Mouse (Mus musculus) mouse embryonic stem cell (cell line): ENCODE data around the gene Ank.
"Not testable (repeated sequence)": the region's sequence is repeated elsewhere in the genome, so short reads cannot be mapped to it uniquely, and the experiment has no call there.

Experiments
- in situ Hi-C, 2 experiments: fragments of 300-500 bp; cut with MboI; formaldehyde crosslinking; loops; 1 replicate in 1 of 2; 3 replicates in 1 of 2; pipeline ENCODE4 v1.14.3; 2019 to 2020; ENCODE audit warnings: low sequenced_read_pairs in 2 of 2, low pct_unique_long_range_greater_than_20kb in 1 of 2, mixed read lengths in 1 of 2; ENCODE audit not compliant: unreplicated experiment in 1 of 2

Ank gene

DNA sequence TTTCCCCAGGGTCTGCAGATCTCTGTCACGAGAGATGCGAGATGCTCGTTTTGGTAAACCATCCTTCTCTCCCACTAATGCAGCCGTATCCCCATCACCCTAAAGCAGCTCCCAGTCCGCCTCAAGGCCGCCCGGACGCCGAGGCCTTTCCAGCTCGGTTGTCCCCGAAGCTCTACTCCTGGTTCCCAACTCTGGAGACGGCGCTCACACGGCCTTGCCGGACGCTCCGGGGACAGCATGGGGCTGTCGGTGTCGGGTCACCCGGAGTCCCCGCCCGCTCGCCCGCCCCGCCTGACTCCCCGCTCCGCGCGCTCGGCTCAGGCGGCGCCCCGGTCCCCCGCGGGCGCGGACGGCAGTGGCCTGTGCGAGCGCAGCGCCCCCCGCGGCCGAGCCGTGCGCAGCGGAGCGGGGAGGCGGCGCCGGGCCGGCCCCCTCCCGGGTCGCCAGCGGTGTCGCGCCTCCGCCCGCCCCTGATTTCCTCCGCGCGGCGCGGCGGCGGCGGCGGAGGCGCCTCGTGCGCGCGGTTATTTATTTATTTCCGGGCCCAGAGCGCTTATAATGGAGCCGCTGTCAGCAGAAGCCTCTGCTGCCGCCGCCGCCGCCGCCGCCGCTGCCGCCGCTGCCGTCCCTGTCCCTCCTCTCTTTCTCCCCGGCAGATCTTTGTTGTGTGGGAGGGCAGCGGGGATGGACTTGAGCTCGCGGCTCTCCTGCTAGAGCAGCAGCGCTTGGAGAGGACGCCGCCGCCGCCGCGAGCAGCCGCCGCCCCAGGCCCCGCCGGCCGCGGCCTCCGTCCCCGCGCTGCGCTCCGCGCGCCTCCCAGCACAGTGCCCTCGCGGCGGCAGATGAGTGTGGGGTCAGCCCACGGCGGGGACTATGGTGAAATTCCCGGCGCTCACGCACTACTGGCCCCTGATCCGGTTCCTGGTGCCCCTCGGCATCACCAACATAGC, at the start of gene Ank:
Gene Ank (plus strand): TSS at position 547 of the 950 bp plus-strand sequence.
- in situ Hi-C loops = no loop called here

DNA sequence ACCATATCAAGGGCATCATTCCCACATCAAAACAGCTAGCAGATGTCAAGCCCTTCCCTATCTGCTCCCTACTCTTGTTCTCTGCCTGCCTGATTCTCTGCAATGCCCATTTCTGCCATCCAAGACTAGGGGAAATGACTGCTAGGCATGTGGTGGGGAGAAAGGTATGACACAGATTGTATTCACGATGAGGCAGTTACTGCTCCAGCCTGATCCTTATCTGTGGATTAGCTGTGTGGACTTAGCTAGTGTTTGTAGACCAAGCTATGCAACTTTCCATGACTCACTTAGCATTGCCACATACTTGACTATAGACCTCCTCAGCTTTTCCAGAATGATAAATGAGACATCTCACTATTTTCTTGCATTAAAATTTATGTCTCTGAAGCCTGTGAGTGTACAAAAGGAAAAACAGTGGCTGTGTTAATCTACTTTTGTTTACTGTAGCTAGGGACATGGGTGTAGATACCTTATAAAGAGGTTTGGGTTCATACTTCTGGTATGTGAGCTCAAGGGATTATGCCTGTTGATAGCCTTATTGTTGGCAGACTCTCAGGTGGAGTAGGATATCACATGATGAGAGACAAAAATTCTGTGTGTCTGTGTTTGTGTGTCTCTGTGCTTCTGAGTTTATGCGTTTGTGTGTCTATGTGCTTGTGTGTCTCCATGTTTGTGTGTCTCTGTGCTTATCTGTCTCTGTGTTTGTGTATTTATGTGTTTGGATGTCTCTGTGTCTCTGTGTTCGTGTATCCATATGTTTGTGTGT, 47.7 kb upstream of the Ank start:
- in situ Hi-C loops = no loop called here

DNA sequence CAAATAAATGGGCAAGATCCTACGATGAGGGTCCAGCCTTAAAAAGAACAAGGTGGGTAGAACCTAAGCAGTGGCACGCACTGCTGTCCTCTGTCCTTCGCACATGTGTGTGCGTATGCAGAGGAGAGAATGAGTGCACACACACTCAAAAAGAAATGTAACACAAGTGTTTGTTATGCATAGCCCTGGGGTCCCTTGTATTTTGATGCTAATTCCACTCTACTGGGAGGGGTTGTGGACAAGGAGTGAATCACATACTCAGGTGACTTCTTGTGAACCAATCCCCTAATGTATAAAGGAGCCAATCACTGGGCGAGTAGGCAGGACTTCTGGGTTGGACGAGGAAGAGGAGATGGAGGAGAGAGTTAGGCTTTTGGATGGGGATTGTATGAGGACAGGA, 44.9 kb upstream of the Ank start:
- in situ Hi-C loops = no loop called here

DNA sequence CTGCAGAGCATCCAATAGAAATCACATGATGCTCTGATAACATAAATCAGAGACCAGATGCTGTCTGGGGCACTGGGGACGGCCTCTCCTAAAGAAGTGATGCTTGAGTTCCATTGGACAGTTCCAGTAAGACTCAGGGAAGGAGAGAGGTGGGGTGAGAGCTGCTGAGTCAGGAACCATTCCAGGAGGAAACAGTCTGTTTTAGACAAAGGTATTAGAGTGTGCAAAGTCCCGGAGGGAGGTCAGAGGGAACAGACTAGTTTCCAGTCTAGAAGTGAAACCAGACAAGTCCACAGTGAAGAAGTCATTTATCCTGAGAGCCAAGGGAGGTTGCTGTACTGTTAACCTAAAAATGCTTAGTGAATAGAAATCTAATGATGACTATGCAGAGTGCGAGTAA, 38.9 kb upstream of the Ank start:
- in situ Hi-C loops = no loop called here

DNA sequence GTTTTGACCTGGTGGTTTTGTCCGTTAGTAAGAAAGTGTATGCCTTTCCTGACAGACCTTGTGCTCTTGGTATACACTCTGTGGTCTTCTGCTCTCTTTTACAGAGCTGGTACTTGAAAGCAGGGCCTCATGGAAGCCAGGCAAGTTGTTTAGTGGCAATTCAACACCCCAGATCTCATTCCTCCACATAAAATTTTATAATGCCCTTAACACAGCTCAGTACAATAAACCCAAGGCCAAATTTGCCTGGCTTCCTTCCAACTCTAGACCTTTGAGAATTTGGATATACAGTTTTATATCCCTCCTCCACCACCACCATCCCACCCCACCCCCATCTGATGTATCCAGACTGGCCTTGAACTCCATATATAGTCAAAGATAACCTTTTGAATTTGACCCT, 36.2 kb upstream of the Ank start:
- in situ Hi-C loops = no loop called here

DNA sequence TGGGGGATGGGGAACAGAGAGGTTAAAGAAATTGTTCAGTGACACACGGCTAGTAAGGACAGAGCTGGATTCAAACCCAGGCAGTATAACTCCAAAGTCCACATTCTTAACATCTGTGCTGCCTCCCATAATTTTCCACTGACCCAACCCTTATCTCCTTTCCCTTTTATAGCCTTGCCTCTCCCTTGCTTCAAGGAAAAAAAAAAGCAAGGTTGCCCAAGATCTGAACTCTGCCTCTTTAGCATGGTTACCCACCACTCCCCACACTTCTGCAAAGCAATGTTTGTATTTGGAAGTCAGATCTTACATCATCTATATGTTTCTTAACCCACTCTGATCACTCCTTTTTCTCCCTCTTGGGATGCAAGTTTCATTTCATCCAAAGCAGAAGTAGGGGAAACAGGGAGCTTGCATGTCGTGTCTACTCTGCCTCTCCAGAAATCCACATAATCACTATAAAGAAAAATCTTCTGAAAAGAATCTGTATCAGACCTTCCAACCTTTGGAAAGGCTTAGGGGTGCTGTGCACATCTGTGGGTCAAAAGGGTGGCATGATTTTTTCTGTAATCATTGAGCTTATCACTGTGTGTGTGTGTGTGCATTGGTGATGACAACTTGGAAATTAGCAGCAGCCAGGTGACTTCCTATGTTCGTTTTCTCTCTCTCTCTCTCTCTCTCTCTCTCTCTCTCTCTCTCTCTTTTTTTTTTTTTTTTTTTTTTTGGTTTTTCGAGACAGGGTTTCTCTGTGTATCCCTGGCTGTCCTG, 33.4 kb upstream of the Ank start:
- in situ Hi-C loops = no loop called here

DNA sequence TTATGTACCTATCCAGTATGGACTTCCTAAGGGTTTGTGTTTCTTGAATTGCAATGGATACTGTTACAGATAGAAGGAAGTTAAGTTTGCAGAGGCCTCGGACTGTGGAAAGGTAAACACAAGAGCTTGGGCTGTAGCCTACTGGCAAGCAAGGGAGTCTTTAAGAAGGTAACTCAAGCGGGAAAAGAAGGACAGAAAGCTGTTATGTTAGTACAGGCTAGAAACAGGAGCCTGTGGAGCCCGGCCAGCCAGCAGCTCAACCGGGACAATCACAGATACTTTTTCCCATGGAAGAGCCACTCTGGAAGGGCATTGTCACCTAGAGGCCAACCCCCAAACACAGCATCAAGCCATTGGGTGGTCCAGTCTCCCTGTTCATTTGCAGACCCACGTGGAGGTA, 31.1 kb upstream of the Ank start:
- in situ Hi-C loops = no loop called here

DNA sequence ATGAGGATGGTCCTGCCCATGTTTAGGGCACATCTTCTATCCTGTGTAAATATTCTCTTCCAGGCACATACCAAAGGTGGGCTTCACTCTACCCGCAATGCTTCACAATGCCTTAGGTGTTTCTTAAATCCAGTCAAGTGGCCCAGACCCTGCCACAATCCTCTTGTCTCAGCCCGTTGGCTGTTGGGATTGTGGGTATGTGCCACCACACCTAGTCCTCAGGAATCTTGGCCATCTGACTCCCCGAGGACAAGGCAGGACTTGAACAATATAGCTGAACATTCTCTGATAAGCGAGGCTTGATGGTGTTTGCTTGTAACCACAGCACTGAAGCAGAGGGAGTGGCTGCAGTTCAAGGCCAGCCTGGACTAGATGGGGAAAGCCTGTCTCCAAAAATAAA, 30.3 kb upstream of the Ank start:
- in situ Hi-C loops = no loop called here

DNA sequence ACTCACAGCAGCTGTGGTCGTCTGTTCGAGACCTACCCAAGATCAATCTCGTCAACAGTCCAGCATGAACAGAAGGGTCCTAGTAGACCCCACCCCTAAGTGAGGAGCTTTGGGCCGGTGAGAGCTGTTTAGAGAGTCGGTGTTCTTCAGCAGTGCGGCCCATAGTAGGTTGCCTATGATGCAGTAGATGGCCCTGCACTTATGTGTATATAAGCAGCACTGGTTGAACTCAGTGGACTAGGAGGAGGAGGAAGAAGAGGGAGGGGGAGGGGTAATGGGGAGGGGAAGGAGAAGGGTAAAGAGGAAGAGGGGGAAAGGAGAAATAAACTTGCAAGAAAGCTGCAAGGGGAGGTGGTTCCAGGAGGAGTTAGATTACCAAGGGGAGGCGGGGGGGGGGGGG, 25.4 kb upstream of the Ank start:
- in situ Hi-C loops = no loop called here

DNA sequence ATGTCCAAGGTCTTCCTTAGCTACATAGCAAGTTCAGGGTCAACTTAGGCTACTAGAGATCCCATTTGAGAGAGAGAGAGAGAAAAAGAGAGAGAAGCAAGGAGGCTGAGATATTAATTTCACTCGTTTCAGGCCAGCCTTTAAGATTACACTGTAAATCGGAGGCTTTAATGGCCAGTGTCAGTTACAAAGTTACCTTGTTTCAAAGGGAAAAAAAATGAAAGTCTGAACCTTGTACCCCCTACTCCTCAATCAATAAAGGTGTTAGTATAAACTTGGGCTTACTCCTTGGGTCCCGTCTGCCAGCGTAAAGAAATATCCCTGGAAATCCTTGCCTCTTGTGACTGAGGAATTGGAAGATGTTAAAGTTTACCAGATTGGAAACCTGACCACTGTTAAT, 24.9 kb upstream of the Ank start:
- in situ Hi-C loops = no loop called here

DNA sequence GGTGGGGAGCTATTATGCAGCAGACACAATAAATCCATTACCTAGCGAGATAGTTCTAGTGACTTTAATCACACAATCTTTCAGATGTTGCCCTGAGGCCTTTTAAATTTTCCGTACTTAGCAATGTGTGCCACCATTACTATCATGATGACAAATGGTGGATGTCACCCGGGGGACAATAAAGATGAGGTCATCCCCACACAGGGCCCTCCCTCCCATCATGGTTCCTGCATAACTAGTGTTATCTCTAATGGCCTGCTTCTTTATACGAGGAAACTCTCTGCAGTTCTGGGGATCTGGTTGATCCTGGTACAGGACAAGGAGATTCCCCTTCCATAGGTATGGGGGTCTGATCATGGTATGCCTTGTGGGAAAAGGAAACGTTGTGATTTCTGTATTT, 24.5 kb upstream of the Ank start:
- in situ Hi-C loops = no loop called here

DNA sequence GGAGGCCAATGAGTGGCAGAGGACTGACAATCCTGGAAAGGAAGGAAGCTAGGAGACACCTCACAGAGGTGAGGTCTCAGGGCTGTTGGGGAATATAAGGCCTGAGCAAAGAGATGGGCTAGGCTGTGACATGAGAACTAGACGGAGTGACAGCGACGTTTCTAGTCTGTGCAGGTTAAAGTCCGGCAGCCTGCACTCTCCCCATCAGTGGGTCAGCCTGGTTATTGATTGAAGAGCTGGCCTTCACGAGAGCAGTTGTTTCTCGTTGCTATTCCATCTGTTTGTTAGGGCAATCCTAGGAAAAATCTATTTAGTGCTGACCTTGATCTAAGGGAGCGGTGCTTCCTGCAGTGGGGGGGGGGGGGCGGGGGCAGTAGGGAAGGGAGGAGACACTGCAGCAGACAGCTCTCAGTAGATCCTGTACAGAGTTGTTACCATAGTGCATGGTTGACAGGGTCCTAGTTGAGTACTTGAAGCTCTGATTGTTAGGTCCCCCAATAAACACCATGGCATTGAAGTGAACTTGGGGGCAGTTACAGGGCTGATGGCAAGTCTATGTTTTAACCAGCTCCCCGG, 21.6 kb upstream of the Ank start:
- in situ Hi-C loops = no loop called here

DNA sequence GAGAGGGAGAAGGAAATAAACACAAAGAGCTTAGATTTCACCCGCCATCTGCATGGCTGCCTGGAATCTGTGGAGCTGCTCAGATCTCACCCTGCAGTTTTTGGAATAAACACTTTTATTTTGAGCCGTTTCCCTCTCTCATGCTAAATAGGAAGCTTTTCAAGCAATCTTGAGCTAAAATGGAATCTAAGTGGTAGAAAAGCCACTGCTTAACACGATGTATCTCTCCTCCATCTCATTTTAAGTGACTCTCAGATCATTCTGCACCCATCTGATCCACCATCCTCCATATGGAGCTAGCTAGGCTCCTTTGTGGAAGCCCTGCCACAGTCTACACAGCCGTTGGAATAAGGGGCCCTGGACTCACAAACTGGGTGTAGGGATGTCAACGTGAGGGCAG, 15.8 kb upstream of the Ank start:
- in situ Hi-C loops = no loop called here

DNA sequence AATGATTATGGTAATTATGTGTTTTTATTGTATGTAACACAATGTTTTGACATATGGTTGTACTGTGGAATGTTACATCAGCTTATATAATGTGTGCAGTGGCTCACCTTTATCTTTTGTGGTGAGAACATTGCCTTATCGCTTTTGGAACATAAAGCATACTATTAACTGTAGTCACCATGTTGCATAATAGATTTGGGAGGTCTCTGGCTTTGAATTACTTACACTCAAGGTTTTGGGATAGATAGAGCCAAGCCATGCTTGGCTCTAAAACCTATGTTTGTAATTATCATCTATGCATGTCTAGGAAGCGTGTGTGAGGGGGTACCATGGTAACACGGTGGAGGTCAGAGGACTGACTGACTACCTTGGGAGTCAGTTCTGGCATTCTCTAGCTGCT, 14.7 kb upstream of the Ank start:
- in situ Hi-C loops = no loop called here

DNA sequence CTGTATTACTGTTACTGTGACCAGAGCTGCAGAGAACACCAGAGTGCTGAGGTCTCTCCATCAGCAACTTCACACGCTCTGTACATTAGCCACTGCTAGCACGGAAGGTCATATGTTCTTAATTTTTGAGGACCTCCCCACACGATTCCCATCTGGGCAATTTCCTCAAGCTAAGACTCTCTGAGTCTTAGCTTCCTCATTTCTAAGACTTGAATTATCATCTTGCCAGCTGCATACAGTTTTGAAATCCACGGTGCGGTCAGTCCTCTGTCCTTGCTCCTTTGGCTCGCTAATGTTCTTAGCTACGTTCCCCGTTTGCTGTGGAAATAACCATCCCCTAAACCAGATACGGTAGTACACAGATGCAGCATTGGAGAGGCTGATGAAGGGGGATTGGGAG, 14.0 kb upstream of the Ank start:
- in situ Hi-C loops = no loop called here

DNA sequence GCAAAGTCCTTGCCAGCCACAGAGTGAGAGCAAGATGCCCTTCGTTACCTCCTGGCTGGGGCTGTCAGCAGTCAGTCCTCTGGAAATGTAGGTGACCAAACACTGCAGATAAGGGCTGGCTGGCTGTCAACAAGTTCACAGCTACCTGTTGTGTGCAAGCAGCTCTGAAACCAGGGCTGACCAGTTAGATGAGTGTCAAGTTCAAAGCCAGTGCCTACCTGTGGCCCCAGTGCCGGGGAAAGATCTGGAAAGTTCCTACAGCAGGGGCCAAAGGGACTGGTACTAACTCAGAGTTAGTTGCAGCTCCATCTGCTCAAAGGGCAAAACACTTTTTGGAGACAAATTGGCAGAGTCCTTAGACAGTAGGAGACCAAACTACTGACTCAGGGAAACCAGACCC, 9.5 kb upstream of the Ank start:
- in situ Hi-C loops = no loop called here

DNA sequence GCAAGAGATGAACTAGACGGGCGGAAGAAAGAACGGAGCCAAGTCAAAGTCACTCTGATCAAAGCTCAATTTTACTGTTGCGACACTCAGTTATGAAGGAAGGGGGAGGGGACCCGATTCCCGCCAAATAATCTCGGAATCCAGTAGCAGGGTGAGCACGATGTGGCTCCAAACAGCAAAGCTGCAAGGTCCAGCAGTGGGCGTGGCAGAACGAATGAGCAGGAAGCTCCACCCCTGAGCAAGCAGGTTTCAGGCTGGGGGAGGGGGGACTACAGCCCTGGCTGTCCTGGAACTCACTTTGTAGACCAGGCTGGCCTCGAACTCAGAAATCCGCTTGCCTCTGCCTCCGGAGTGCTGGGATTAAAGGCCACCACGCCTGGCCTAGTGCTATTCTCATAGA, 6.7 kb upstream of the Ank start:
- in situ Hi-C loops = not testable (repeated sequence)

DNA sequence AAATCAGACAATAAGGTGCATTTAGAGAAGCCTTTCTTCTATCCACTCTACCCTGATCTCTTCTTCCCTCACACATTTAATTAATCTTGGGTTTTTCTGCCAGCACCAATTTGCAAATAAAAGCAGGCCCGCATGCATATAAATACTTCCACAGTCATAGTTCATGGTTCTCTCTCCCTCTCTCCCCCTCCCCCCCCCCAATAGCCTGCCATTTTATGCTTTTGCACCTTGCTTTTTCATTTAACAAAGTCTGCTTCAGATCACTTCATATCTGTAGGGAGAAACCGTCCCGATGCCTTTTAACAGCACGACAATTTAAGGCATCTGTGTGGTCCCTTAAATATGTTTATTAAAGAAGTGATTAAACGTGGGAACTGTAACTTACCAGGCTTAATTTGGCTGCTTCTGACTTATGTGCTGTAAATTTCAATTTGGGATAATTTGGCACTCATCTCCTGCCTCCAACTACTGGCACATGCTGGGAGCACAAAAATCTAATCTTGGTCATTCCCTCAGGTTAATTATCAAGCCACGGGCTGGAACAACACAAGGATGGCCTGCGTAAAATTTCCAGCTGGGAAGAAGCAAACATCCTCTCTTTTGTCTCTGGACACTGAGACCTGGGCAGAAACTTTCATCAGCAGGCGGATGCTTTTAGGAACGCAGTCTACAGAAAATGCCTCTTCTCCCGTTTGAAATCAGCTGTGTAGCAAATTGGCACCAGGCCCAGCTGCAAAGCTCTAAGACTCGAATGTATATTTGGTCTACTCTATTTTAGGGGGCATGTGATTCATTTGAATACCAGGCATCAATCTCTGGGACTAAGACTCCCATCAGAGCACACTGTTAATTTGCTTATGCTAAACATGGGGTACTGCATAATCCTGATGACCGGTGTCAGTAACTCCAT, 4.9 kb upstream of the Ank start:
- in situ Hi-C loops = no loop called here
